Mouse (Mus musculus): ENCODE data around the gene Gsx2. TPM values are rescaled to one million over a fixed set of nuclear protein-coding genes. Genes with fewer than 3 reads are reported as not detected.

Gene Gsx2
- polyA plus RNA-seq, 1 experiment = not detected

GRCm38 (mm10) chr5:75077051-75077380 is 1.6 kb downstream of the Gsx2 start:
- H3K79me3 ChIP-seq (ENCODE audit: low read depth) = no peaks in the 10 kb centered on the region
- peaks cover 87% of the 10 kb centered on the region for H3K27me3 ChIP-seq (ENCODE audit: control insufficient read depth, insufficient read depth, insufficient read length)
- H3ac ChIP-seq (ENCODE audit: control insufficient read depth, insufficient read length, low read depth) = no peak overlapping the region
- H3K79me2 ChIP-seq (ENCODE audit: control insufficient read depth, insufficient read depth) = no peaks in the 10 kb centered on the region
- no peak overlapping the region for H3K4me3 ChIP-seq (ENCODE audit: insufficient read depth, poor library complexity, severe bottlenecking)
- no peaks in the 10 kb centered on the region for H3K36me3 ChIP-seq (ENCODE audit: control insufficient read depth, insufficient read depth)
- no peak for TF ChIP-seq CEBPB (IDR thresholded peaks at IDR 0.05; ENCODE audit: low read depth)
- TF ChIP-seq MYOD1 (IDR thresholded peaks at IDR 0.05; ENCODE audit: control insufficient read depth, insufficient read length, low read depth) = no peak
- TF ChIP-seq CTCF (IDR thresholded peaks at IDR 0.05; ENCODE audit: control insufficient read depth, insufficient read depth, insufficient read length) = no peak
- TF ChIP-seq FOSL1 (IDR thresholded peaks at IDR 0.05; ENCODE audit: insufficient read depth, low read length, poor library complexity, severe bottlenecking) = no peak
- no peak for TF ChIP-seq MYOG (IDR thresholded peaks at IDR 0.05; ENCODE audit: control insufficient read depth, extremely low read depth, insufficient read length)
- no peak for TF ChIP-seq USF1 (IDR thresholded peaks at IDR 0.05; ENCODE audit: low read depth)
- no peak for TF ChIP-seq MAX (IDR thresholded peaks at IDR 0.05)

- peaks cover 86% of the 10 kb centered on the region for H3K27me3 ChIP-seq (ENCODE audit: control insufficient read depth, insufficient read depth, insufficient read length)
- H3ac ChIP-seq (ENCODE audit: control insufficient read depth, insufficient read length, low read depth) = no peak overlapping the region
- no peak for TF ChIP-seq CEBPB (IDR thresholded peaks at IDR 0.05; ENCODE audit: low read depth)
- peak; percentile 61 for TF ChIP-seq USF1 (IDR thresholded peaks at IDR 0.05; ENCODE audit: low read depth)
- TF ChIP-seq MYOD1 (IDR thresholded peaks at IDR 0.05; ENCODE audit: control insufficient read depth, insufficient read length, low read depth) = no peak
- no peak for TF ChIP-seq MYOG (IDR thresholded peaks at IDR 0.05; ENCODE audit: control insufficient read depth, extremely low read depth, insufficient read length)
- TF ChIP-seq MAX (IDR thresholded peaks at IDR 0.05) = no peak
- TF ChIP-seq FOSL1 (IDR thresholded peaks at IDR 0.05; ENCODE audit: insufficient read depth, low read length, poor library complexity, severe bottlenecking) = no peak
- TF ChIP-seq CTCF (IDR thresholded peaks at IDR 0.05; ENCODE audit: control insufficient read depth, insufficient read depth, insufficient read length) = no peak
- H3K79me2 ChIP-seq (ENCODE audit: control insufficient read depth, insufficient read depth) = no peaks in the 10 kb centered on the region
- H3K4me3 ChIP-seq (ENCODE audit: insufficient read depth, poor library complexity, severe bottlenecking) = no peak overlapping the region
- no peaks in the 10 kb centered on the region for H3K79me3 ChIP-seq (ENCODE audit: low read depth)
- H3K36me3 ChIP-seq (ENCODE audit: control insufficient read depth, insufficient read depth) = no peaks in the 10 kb centered on the region
These were observed 4.2 kb downstream of the Gsx2 start for GRCm38 (mm10) chr5:75079564-75079963.

- no peak overlapping the region for H3ac ChIP-seq (ENCODE audit: control insufficient read depth, insufficient read length, low read depth)
- H3K27me3 ChIP-seq (ENCODE audit: control insufficient read depth, insufficient read depth, insufficient read length) = peaks cover 74% of the 10 kb centered on the region
- H3K4me3 ChIP-seq (ENCODE audit: insufficient read depth, poor library complexity, severe bottlenecking) = no peak overlapping the region
- TF ChIP-seq CTCF (IDR thresholded peaks at IDR 0.05; ENCODE audit: control insufficient read depth, insufficient read depth, insufficient read length) = no peak
- TF ChIP-seq CEBPB (IDR thresholded peaks at IDR 0.05; ENCODE audit: low read depth) = no peak
- no peak for TF ChIP-seq MYOG (IDR thresholded peaks at IDR 0.05; ENCODE audit: control insufficient read depth, extremely low read depth, insufficient read length)
- no peaks in the 10 kb centered on the region for H3K79me2 ChIP-seq (ENCODE audit: control insufficient read depth, insufficient read depth)
- H3K79me3 ChIP-seq (ENCODE audit: low read depth) = no peaks in the 10 kb centered on the region
- no peaks in the 10 kb centered on the region for H3K36me3 ChIP-seq (ENCODE audit: control insufficient read depth, insufficient read depth)
These were observed 7.0 kb downstream of the Gsx2 start for GRCm38 (mm10) chr5:75082439-75082838.

- Histone ChIP-seq H3K79me2 (ENCODE audit: control insufficient read depth, insufficient read depth) (no peaks in the 10 kb centered on the region), H3ac (ENCODE audit: control insufficient read depth, insufficient read length, low read depth) (no peak overlapping the region), H3K4me3 (ENCODE audit: insufficient read depth, poor library complexity, severe bottlenecking) (no peak overlapping the region), H3K27me3 (ENCODE audit: control insufficient read depth, insufficient read depth, insufficient read length) (peaks cover 72% of the 10 kb centered on the region), H3K79me3 (ENCODE audit: low read depth) (no peaks in the 10 kb centered on the region), H3K36me3 (ENCODE audit: control insufficient read depth, insufficient read depth) (no peaks in the 10 kb centered on the region)
- TF ChIP-seq MYOG (IDR thresholded peaks at IDR 0.05; ENCODE audit: control insufficient read depth, extremely low read depth, insufficient read length) (no peak), MYOD1 (IDR thresholded peaks at IDR 0.05; ENCODE audit: control insufficient read depth, insufficient read length, low read depth) (no peak), CEBPB (IDR thresholded peaks at IDR 0.05; ENCODE audit: low read depth) (no peak), CTCF (IDR thresholded peaks at IDR 0.05; ENCODE audit: control insufficient read depth, insufficient read depth, insufficient read length) (no peak), MAX (IDR thresholded peaks at IDR 0.05) (no peak), FOSL1 (IDR thresholded peaks at IDR 0.05; ENCODE audit: insufficient read depth, low read length, poor library complexity, severe bottlenecking) (no peak), USF1 (IDR thresholded peaks at IDR 0.05; ENCODE audit: low read depth) (no peak)
These were observed 7.7 kb downstream of the Gsx2 start for GRCm38 (mm10) chr5:75083061-75083460.

- no peaks in the 10 kb centered on the region for H3K36me3 ChIP-seq (ENCODE audit: control insufficient read depth, insufficient read depth)
- H3ac ChIP-seq (ENCODE audit: control insufficient read depth, insufficient read length, low read depth) = no peak overlapping the region
- H3K79me3 ChIP-seq (ENCODE audit: low read depth) = no peaks in the 10 kb centered on the region
- no peaks in the 10 kb centered on the region for H3K79me2 ChIP-seq (ENCODE audit: control insufficient read depth, insufficient read depth)
- peaks cover 65% of the 10 kb centered on the region for H3K27me3 ChIP-seq (ENCODE audit: control insufficient read depth, insufficient read depth, insufficient read length)
- TF ChIP-seq FOSL1 (IDR thresholded peaks at IDR 0.05; ENCODE audit: insufficient read depth, low read length, poor library complexity, severe bottlenecking) = no peak
- no peak for TF ChIP-seq CEBPB (IDR thresholded peaks at IDR 0.05; ENCODE audit: low read depth)
- no peak for TF ChIP-seq MAX (IDR thresholded peaks at IDR 0.05)
- no peak for TF ChIP-seq MYOG (IDR thresholded peaks at IDR 0.05; ENCODE audit: control insufficient read depth, extremely low read depth, insufficient read length)
- TF ChIP-seq CTCF (IDR thresholded peaks at IDR 0.05; ENCODE audit: control insufficient read depth, insufficient read depth, insufficient read length) = no peak
- no peak for TF ChIP-seq MYOD1 (IDR thresholded peaks at IDR 0.05; ENCODE audit: control insufficient read depth, insufficient read length, low read depth)
- TF ChIP-seq USF1 (IDR thresholded peaks at IDR 0.05; ENCODE audit: low read depth) = no peak
- no peak overlapping the region for H3K4me3 ChIP-seq (ENCODE audit: insufficient read depth, poor library complexity, severe bottlenecking)
These were observed 8.4 kb downstream of the Gsx2 start for GRCm38 (mm10) chr5:75083591-75084392.
